9 mouse cellular contexts compared by ENCODE assay signal in genomic region chr16:38087231-38087630, GRCm38 (mm10). TPM values are rescaled to one million over a fixed set of nuclear protein-coding genes. Genes with fewer than 3 reads are reported as not detected.
DNase-seq lines count a peak whose midpoint lies in the region; ATAC-seq and TF ChIP-seq lines count a peak whose summit lies in the region.
"Had no signal": no experiment of that assay in that cellular context is flagged by ENCODE, and none has a peak within 500 bp of the region (broad histone marks: within the 10 kb centered on the region; RNA-seq: fewer than 3 reads in every experiment).

No protein-coding gene starts in this region.

- peaks cover 4% of the 10 kb centered on the region for H3K4me1 ChIP-seq in heart, embryonic 12.5 days (replicated peaks)
- H3K4me1 ChIP-seq in cortical plate, adult 2 months (ENCODE audit: control insufficient read depth, insufficient read depth, low read length) = no peaks in the 10 kb centered on the region
- H3K4me1 ChIP-seq in hindbrain, postnatal 0 days (ENCODE audit: insufficient read depth, low read length) = no peaks in the 10 kb centered on the region
- H3K4me1 ChIP-seq in midbrain, embryonic 16.5 days (ENCODE audit: control insufficient read depth, insufficient read depth, low read length) = peaks cover 14% of the 10 kb centered on the region

- no peak for ATAC-seq in heart, embryonic 12.5 days (ENCODE audit: insufficient number of reproducible peaks, low FRiP score)
- no peak for ATAC-seq in hindbrain, postnatal 0 days
- ATAC-seq in midbrain, embryonic 16.5 days = no peak
- no peak for ATAC-seq in frontal cortex, adult (ENCODE audit: low TSS enrichment)

- H3K27ac ChIP-seq in heart, embryonic 12.5 days (ENCODE audit: poor library complexity, severe bottlenecking) = peak overlapping the region; percentile 99
- no peak overlapping the region for H3K27ac ChIP-seq in cortical plate, adult 2 months (ENCODE audit: insufficient read depth, low read length)
- H3K27ac ChIP-seq in hindbrain, postnatal 0 days = peak overlapping the region; percentile 100
- peak overlapping the region; percentile 100 for H3K27ac ChIP-seq in midbrain, embryonic 16.5 days (ENCODE audit: low read length)

- peak overlapping the region; percentile 91; the same call in 1 of the 2 replicates for H3K9ac ChIP-seq in heart, embryonic 12.5 days
- H3K9ac ChIP-seq in hindbrain, postnatal 0 days (replicated peaks; ENCODE audit: low read length) = peak overlapping the region; percentile 88
- peak overlapping the region; percentile 97 for H3K9ac ChIP-seq in midbrain, embryonic 16.5 days (ENCODE audit: low read depth, low read length)

- H3K27me3 ChIP-seq in heart, embryonic 12.5 days (replicated peaks) = no peaks in the 10 kb centered on the region
- no peaks in the 10 kb centered on the region for H3K27me3 ChIP-seq in hindbrain, postnatal 0 days (ENCODE audit: insufficient read depth, low read length)
- H3K27me3 ChIP-seq in midbrain, embryonic 16.5 days (ENCODE audit: control insufficient read depth, insufficient read depth, low read depth, low read length) = no peaks in the 10 kb centered on the region

- TF ChIP-seq POLR2A in cortical plate, adult 2 months (IDR thresholded peaks at IDR 0.05; ENCODE audit: extremely low read depth, insufficient read depth, low read length) = no peak

- no peaks in the 10 kb centered on the region for H3K36me3 ChIP-seq in heart, embryonic 12.5 days
- no peaks in the 10 kb centered on the region for H3K36me3 ChIP-seq in hindbrain, postnatal 0 days (ENCODE audit: insufficient read depth, low read length)
- H3K36me3 ChIP-seq in midbrain, embryonic 16.5 days (ENCODE audit: control insufficient read depth, insufficient read depth, low read length) = no peaks in the 10 kb centered on the region

- H3K4me3 ChIP-seq in heart, embryonic 12.5 days = peak overlapping the region; percentile 99
- peak overlapping the region; percentile 97; the same call in 1 of the 2 replicates for H3K4me3 ChIP-seq in cortical plate, adult 2 months (ENCODE audit: insufficient read depth, low read length)
- peak overlapping the region; percentile 95 for H3K4me3 ChIP-seq in hindbrain, postnatal 0 days (ENCODE audit: low read length)
- H3K4me3 ChIP-seq in midbrain, embryonic 16.5 days (ENCODE audit: low read depth, low read length) = peak overlapping the region; percentile 70

- peak overlapping the region; percentile 68 for H3K4me2 ChIP-seq in heart, embryonic 12.5 days
- peak overlapping the region; percentile 69 for H3K4me2 ChIP-seq in hindbrain, postnatal 0 days (ENCODE audit: low read depth, low read length)
- H3K4me2 ChIP-seq in midbrain, embryonic 16.5 days (ENCODE audit: low read length) = peak overlapping the region; percentile 81

- WGBS in heart, embryonic 12.5 days = 43% methylated on average over 10 of the region's 10 CpGs
- WGBS in hindbrain, postnatal 0 days = 12% methylated on average over 10 of the region's 10 CpGs
- 13% methylated on average over 10 of the region's 10 CpGs for WGBS in midbrain, embryonic 16.5 days

- no peaks in the 10 kb centered on the region for H3K9me3 ChIP-seq in heart, embryonic 12.5 days (replicated peaks)
- no peaks in the 10 kb centered on the region for H3K9me3 ChIP-seq in hindbrain, postnatal 0 days (ENCODE audit: low read length)
- no peaks in the 10 kb centered on the region for H3K9me3 ChIP-seq in midbrain, embryonic 16.5 days (replicated peaks; ENCODE audit: control insufficient read depth, low read length, poor library complexity, severe bottlenecking)

- DNase-seq in heart, postnatal 4 days = no peak
- peak; percentile 54 for DNase-seq in hindbrain, postnatal 0 days (ENCODE audit: low spot score)
- DNase-seq in right cerebral cortex, adult 18-20 months = no peak
- DNase-seq in gastrocnemius, postnatal 10 days = no peak
- DNase-seq: kidney, postnatal 36 days had no signal

- TF ChIP-seq CTCF in cortical plate, adult 2 months (IDR thresholded peaks at IDR 0.05; ENCODE audit: extremely low read depth, insufficient read depth, low read length) = no peak
- no peak for TF ChIP-seq CTCF in hindbrain, postnatal 0 days (IDR thresholded peaks at IDR 0.05; ENCODE audit: low read depth)

RNA-seq across cellular contexts. Expression of gene Gsk3b, which starts 1.6 kb away (rescaled TPM):
- 46.8 and 47.3 TPM in 2 replicates for polyA plus RNA-seq in heart, embryonic 12.5 days (2016; fragmentation: Nextera tagmentation; extraction: Ambion mirVana)
- total RNA-seq in heart, postnatal 4 days (2021) = 10 to 100 TPM; 74.5 to 76.9 TPM
- polyA plus RNA-seq in cortical plate, adult 2 months (2012; rRNA removed) = 45.1 and 47.2 TPM in 2 replicates
- total RNA-seq in hindbrain, postnatal 0 days (2014; rRNA removed) = 112 and 129 TPM in 2 replicates
- 142 and 149 TPM in 2 replicates for polyA plus RNA-seq in hindbrain, postnatal 0 days (2015; fragmentation: Nextera tagmentation; extraction: Ambion mirVana)
- 138 and 153 TPM in 2 replicates for polyA plus RNA-seq in midbrain, embryonic 16.5 days (2015; fragmentation: Nextera tagmentation; extraction: Ambion mirVana)
- total RNA-seq in gastrocnemius, postnatal 10 days (2021) = 10 to 100 TPM; 58.8 to 65.8 TPM
